Mouse (Mus musculus) right cerebral cortex, postnatal 36 days (tissue): ENCODE data around the gene Wdr35.
"Not testable (repeated sequence)": the region's sequence is repeated elsewhere in the genome, so short reads cannot be mapped to it uniquely, and the experiment has no call there.

Source experiments
- DNase-seq, 2 experiments: peaks; one replicate each; pipeline ENCODE4 v3.0.0; 2022; ENCODE audit warnings: low spot score in 2 of 2, mixed read lengths in 1 of 2

The Wdr35 gene

GRCm38 (mm10) chr12:8973820-8974465 lies at the start of gene Wdr35:
Gene Wdr35, plus strand, starts transcription at chr12:8973892.
- DNase-seq, result peak; percentile 88 to 91

DNA sequence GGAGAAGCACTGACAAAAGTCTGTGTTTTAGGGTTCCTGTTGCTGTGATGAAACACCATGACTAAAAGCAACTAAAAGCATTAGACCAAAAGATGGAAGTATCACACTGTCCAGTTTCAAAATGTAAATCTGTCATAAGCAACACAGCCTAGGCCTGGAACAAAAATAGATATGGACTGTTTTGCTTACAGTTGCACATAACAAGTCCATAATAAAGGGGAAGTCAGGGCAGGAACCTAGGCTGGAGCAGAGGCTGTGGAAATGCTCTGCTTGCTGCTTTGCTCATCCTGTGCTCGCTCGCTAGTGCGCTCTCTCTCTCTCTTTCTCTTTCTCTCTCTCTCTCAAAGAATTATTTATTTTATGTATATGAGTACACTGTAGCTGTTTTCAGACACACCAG lies 46.0 kb upstream of the Wdr35 start:
- DNase-seq, result no peak

GRCm38 (mm10) chr12:8928766-8929165 lies 44.9 kb upstream of the Wdr35 start:
- no peak for DNase-seq

GRCm38 (mm10) chr12:8931083-8931482 lies 42.6 kb upstream of the Wdr35 start:
- DNase-seq, result no peak

GRCm38 (mm10) chr12:8935349-8935748 lies 38.3 kb upstream of the Wdr35 start:
- no peak for DNase-seq

DNA sequence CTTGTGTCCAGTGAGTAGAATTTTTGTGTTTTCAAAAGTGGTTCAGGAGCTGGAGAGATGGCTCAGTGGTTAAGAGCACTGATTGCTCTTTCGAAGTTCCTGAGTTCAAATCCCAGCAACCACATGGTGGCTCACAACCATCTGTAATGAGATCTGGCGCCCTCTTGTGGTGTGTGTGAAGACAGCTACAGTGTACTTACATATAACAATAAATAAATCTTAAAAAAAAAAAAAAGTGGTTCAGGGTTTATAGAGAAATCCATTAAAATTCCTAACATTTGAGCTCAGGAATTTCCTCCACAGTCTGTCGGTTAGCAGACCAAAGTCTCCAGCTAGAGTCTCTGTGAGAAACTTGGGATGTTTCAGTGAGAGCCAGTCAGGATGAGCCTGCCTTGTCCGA lies 37.5 kb upstream of the Wdr35 start:
- DNase-seq, result not testable (repeated sequence)

DNA sequence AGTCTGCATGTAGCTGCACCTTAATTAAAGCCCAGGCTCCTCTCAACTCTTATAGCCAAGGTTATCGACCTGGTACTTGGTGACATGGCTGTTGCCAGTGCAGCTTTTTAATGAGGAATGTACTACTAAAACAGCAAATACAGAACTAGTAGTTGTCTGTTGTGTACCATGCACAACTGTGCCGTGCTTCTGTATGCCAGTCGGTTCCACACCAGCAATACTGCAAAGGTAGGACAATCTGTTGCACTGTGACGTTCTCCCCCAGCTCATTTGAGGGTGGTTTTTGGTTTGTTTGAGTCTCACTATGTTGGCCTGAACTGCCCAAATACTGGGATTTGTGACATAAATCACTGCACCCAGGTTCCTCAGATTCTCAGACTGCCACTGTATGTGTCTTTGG lies 34.2 kb upstream of the Wdr35 start:
- no peak for DNase-seq

DNA sequence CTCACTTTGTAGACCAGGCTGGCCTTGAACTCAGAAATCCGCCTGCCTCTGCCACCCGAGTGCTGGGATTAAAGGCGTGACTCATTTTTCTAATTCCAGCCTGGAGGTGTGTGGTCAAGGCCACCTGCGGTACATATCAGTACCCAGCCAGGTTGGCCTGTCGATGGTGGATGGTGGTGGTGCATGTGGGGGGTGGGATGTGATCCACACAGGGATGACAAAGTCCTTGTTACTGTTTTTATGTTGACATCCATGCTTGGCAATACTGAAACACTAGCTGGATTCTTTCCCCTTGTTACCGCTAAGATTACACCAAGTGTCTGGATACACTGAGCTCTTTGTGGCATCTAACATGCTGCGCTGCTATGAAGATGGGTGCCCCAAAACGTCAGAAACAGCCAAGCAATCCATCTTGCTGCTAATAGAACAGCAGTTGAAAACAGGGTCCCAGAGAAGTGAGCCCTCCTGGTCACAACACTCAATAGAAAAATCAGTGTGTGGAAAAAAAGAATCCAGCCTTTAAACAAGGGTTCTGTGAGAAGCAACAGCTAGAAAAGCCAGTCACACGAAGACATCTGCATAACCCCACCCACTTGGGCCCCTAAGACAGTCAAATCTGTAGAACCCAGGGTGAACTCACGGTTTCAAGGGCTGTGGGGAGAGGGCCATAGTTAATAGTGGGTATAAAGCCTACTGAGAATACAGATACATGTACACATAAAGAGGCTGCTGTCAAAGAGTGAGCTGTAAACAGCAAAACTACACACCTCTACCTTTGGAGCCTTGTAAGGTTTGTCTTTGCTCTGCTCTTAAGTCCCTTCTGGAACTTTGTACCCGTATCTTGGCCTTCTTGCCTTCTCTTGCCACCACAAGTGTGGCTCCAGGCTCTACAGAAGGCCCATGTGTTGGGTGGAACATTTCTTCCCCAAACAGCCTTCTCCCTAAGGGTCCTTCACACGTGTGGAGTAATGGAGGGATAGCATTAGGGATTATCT lies 33.4 kb upstream of the Wdr35 start:
- DNase-seq, result no peak

DNA sequence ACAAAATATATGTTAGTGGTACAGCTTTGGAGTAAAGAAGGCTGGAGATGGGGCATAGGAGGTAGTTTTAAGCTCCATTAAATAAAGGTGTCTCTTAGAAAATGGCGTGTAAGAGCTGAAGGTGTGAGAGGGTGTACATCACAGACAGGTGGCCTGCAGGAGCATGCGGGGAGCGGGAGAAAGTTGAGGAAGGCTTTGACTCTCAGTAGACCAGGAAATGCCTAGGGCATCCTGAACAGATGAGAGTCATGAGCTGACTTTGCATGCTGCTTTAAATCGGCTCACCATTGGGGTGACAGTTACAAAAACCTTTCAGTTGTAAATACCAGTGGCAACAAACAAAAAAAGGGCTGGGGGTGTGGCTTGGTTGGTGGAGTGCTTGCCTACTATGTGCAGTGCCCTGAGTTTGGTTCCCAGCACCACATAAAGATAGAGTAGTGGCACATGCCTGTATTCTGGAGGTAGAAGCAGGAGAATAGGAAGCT lies 32.5 kb upstream of the Wdr35 start:
- no peak for DNase-seq

- DNase-seq, result no peak
Observed at GRCm38 (mm10) chr12:8941699-8942392, 31.8 kb upstream of the Wdr35 start.

DNA sequence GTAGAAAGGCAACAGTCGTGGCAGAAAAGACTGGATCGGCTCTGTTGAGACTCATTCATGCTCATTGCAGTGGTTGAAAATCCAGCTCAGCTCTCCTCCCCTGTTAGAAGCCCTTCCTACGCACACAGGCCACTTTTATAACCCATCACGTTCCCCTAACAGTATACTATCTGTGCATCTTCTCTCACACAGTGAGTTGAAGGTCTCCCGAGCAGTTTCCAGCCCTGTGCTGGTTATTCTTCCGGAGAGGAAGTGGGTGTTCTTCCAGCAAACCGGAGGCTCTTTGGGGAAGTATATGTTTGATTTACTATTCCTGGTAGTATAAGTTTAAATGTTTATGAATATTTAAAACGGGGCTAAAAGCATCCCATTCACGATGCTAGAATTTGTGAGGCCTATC lies 26.5 kb upstream of the Wdr35 start:
- DNase-seq, result no peak

DNA sequence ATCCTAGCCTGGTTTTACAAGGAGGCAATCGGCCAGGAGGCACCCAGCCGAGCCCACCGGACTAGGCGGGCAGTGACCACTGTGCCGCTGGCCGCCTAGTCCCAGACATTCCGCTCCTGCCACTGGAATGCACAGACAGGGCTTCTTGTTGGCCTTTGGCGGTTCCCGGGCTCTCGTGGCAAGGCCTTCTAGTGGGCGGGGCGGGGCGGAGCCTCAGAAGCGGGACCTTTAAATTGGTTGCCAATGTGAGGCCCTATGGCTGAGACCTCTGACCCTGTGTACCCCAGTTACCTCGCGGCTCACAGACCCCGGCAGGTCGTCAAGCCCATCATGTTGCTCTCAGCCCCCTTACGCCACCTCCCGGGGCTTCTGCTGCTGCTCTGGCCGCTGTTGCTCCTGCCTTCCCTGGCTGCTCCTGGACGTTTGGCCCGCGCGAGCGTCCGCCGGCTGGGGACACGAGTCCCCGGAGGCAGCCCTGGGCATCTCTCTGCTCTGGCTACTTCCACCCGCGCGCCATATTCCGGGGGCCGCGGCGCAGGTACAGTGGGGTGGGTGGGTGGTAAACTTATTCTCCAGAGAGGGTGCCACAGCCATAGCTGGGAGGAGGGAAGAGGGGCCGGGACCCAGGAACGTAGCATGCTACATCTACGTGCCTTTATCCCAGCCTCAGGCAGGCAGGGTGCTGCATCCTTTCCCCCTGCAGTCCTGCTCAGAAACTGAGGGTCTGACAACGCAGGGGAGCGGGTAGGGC lies 25.8 kb upstream of the Wdr35 start, which contains the start of gene Matn3:
Matn3 (plus strand) TSS at position 216 of the 751 bp plus-strand sequence.
- peak in 1 of 2 experiments; percentile 15 for DNase-seq

DNA sequence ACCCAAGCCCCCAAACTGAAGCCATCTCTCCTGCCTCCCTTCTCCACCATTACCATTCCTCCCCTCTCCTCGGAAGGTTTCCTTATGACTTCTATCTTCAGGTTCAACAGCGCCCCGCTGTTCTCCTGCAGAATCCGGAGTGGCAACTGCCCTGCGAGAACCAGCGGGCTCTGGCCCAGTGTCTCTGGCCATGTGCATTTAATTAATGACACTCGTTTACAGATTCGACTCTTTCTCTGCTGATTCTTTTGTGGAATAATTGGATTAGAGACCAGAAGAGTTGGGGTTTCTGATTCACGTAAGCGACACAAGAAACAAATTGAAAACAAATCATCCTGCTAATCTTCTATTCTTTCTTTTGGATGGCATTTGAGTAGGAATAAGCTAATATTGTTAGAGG lies 20.6 kb upstream of the Wdr35 start:
- DNase-seq, result no peak

- no peak for DNase-seq
Observed at GRCm38 (mm10) chr12:8954161-8954561, 19.5 kb upstream of the Wdr35 start.

DNA sequence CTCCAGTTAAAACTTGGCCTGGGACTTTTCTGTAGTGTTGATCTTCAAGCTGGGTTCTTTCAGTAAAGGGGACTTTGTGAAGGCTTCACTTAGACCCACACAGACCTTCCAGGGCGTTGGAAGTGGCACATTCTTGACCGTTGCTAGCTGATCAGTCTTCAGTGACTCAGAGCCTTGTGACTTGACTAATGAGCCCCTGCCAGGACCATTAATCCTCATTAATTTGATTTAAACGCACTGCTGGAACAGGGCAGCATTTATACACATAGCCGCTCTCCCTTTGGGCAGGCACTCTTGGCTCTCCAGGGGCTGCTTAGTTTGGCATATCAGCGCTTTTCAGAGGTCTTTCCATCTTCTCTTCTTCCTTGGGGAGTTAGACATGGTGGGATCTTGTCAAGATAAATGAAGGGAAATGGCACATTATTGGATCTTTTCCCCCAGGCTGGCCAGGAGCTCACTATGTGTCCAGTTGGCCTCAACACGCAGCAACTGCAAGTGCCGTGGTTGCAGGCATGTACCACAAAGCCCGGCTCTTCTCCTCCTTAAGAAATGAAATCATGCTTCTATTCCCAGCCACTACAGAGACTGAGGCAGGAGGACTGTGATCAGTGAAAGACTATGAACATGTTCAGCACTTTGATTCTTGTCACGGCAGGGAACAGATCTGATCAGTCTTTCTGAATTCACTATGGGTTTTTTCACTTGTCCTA lies 11.9 kb upstream of the Wdr35 start:
- DNase-seq, result no peak

- no peak for DNase-seq
Observed at GRCm38 (mm10) chr12:8969828-8970227, 3.9 kb upstream of the Wdr35 start.

GRCm38 (mm10) chr12:8975076-8975475 lies 1.4 kb downstream of the Wdr35 start:
- no peak for DNase-seq

GRCm38 (mm10) chr12:8993231-8993630 lies 19.5 kb downstream of the Wdr35 start:
- DNase-seq, result no peak

DNA sequence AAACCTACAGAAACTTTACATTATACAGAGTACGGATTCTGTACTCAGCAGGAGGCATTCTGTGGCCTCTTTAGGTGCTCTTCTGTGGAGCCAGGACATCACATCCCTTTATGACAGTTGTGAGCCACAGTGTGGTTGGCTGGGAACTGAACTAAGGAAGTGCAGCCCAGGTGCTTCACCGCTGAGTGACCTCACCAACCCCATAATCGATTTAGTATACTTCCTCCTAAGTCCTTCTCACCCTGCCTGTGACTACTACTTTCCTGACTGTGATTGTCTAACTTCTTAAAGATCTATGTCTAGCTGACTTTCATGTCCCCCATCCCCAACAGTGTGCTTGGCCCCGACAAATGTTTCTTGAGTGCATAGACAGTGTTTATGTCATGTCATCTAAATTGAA lies 24.6 kb downstream of the Wdr35 start:
- no peak for DNase-seq

DNA sequence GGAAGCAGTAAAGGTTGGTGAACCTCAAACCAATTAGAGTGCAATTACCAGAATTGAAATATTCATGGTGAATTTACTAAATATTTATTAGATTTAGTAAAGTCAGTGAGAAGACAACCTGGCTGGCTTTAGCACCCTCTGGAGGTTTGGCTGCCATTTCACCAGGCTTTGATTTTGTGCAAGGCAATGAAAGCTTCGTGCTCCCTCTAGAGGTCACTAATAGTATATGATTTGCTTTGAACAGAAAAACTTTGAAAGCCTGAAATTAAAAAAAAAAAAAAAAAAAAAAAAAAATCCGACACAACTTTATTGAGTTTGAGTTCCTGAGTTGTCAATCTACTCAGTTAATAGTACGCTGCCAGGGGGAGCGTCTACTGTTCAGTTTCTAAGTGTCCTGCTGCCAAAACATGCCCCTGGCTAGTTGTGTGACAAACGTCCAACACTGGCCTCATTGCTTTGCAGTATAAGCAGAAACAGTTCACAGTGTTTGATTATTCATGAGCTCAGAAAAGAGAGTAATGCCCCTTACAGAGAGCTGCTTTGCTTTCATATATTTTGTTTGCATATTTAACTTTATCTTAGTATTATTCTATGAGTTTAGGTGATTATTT lies 28.5 kb downstream of the Wdr35 start:
- DNase-seq, result peak in 1 of 2 experiments; percentile 35
